Mouse (Mus musculus): ENCODE measurements around the gene Ubp1.

The Ubp1 gene

GRCm38 (mm10) chr9:114015724-114016123 is 85.0 kb downstream of the Ubp1 start:
- DNase-seq (ENCODE audit: low spot score): no peak

- DNase-seq (ENCODE audit: low spot score): no peak
Measured at GRCm38 (mm10) chr9:114016402-114016801, 85.7 kb downstream of the Ubp1 start.

GRCm38 (mm10) chr9:114019012-114019762 is 88.5 kb downstream of the Ubp1 start:
- DNase-seq (ENCODE audit: low spot score): no peak

- no peak for DNase-seq (ENCODE audit: low spot score)
Measured at GRCm38 (mm10) chr9:114022141-114022540, 91.4 kb downstream of the Ubp1 start.

- peak; percentile 16 for DNase-seq (ENCODE audit: low spot score)
Measured at GRCm38 (mm10) chr9:114025182-114025581, 94.4 kb downstream of the Ubp1 start.

- peak; percentile 66 for DNase-seq (ENCODE audit: low spot score)
Measured at GRCm38 (mm10) chr9:114025846-114026245, 95.1 kb downstream of the Ubp1 start.

GRCm38 (mm10) chr9:114026261-114026934 is 95.7 kb downstream of the Ubp1 start:
- DNase-seq (ENCODE audit: low spot score): peak; percentile 94
